Mouse (Mus musculus) granulocyte monocyte progenitor cell, adult 5-6 weeks (primary cell): ENCODE measurements around the gene Lactb. TPM values are rescaled to one million over a fixed set of nuclear protein-coding genes. Genes with fewer than 3 reads are reported as not detected.

Experiments
- total RNA-seq, 2 experiments: library from RNA; stranded (forward) in 1 of 2; stranded (reverse) in 1 of 2; fragments of 200-712, 200-1000 nt in 1 of 2; fragments of >200 nt in 1 of 2; fragmentation: Nextera tagmentation in 1 of 2; gene quantifications; 2 replicates each; pipeline ENCODE4 v1.2.3; 2014 to 2017

Lactb gene
- total RNA-seq, 2 experiments from 2014 or later, result 22.4 to 31.9 TPM

Other genes starting within 250 kb of the Lactb start
- gene Aph1b, start 180.0 kb downstream of the Lactb start, total RNA-seq (2014; fragmentation: Nextera tagmentation), result 0.98 and 1.2 TPM in 2 replicates
- gene Aph1b, start 180.0 kb downstream of the Lactb start, total RNA-seq (2017), result 1.6 and 1.9 TPM in 2 replicates
- not detected in 2 replicates for gene Gm10647, start 178.4 kb downstream of the Lactb start, total RNA-seq (2014; fragmentation: Nextera tagmentation)
- gene Gm10647, start 178.4 kb downstream of the Lactb start, total RNA-seq (2017), result not detected in 2 replicates
- 3.8 and 9.0 TPM in 2 replicates for gene Aph1c, start 140.8 kb downstream of the Lactb start, total RNA-seq (2014; fragmentation: Nextera tagmentation)
- gene Aph1c, start 140.8 kb downstream of the Lactb start, total RNA-seq (2017), result 1.9 and 4.9 TPM in 2 replicates
- 37.5 and 39.6 TPM in 2 replicates for gene Rab8b, start 55.8 kb downstream of the Lactb start, total RNA-seq (2014; fragmentation: Nextera tagmentation)
- 75.2 and 76.0 TPM in 2 replicates for gene Rab8b, start 55.8 kb downstream of the Lactb start, total RNA-seq (2017)
- 960 and 1,103 TPM in 2 replicates for gene Rps27l, start 29.4 kb downstream of the Lactb start, total RNA-seq (2014; fragmentation: Nextera tagmentation)
- gene Rps27l, start 29.4 kb downstream of the Lactb start, total RNA-seq (2017), result 140 and 187 TPM in 2 replicates
- 25.8 and 42.1 TPM in 2 replicates for gene Tpm1, start 73.9 kb upstream of the Lactb start, total RNA-seq (2014; fragmentation: Nextera tagmentation)
- gene Tpm1, start 73.9 kb upstream of the Lactb start, total RNA-seq (2017), result 54.2 and 57.0 TPM in 2 replicates